Mouse (Mus musculus) neural tube, embryonic 14.5 days (tissue): ENCODE data around the gene Gm49369. TPM values are rescaled to one million over a fixed set of nuclear protein-coding genes. Genes with fewer than 3 reads are reported as not detected.

ENCODE experiments used
- ATAC-seq: fragments of 200-750 bp; cut with Nextera tagmentation; 2 replicates; pipeline ENCODE4 v1.8.0; 2017; ENCODE audit warnings: low read depth, mild to moderate bottlenecking, moderate TSS enrichment, moderate library complexity
- H3K27ac ChIP-seq: fragments of 300-500 bp; sonication (generic); 2 replicates; pipeline ENCODE4 v1.5.1; 2014; ENCODE audit warnings: low read depth, mild to moderate bottlenecking, control low read depth, low read length, moderate library complexity, mixed read lengths
- H3K27me3 ChIP-seq: fragments of 300-500 bp; sonication (generic); 2 replicates; pipeline ENCODE4 v1.6.1; 2014; ENCODE audit warnings: low read length; ENCODE audit not compliant: control insufficient read depth, insufficient read depth
- H3K36me3 ChIP-seq: fragments of 300-500 bp; sonication (generic); 2 replicates; pipeline ENCODE4 v1.6.1; 2014; ENCODE audit warnings: low read length, mixed read lengths; ENCODE audit not compliant: control insufficient read depth, insufficient read depth
- H3K4me1 ChIP-seq: fragments of 300-500 bp; sonication (generic); 2 replicates; pipeline ENCODE4 v1.6.1; 2014; ENCODE audit warnings: low read length; ENCODE audit not compliant: control insufficient read depth, insufficient read depth
- H3K4me2 ChIP-seq: fragments of 300-500 bp; sonication (generic); 2 replicates; pipeline ENCODE4 v1.6.1; 2014; ENCODE audit warnings: mild to moderate bottlenecking, low read depth, low read length, control low read depth
- H3K4me3 ChIP-seq: fragments of 300-500 bp; sonication (generic); 2 replicates; pipeline ENCODE4 v1.5.1; 2014; ENCODE audit warnings: low read depth, low read length, control low read depth, mixed read lengths
- H3K9ac ChIP-seq: fragments of 300-500 bp; sonication (generic); replicated peaks from 2 replicates; pipeline ENCODE4 v1.6.1; 2014; ENCODE audit warnings: low read depth, mild to moderate bottlenecking, control low read depth, low read length, mixed read lengths
- H3K9me3 ChIP-seq: fragments of 300-500 bp; sonication (generic); 2 replicates; pipeline ENCODE4 v1.6.1; 2016; ENCODE audit warnings: low read length; ENCODE audit not compliant: control insufficient read depth
- WGBS: fragments of 180-500 bp; shearing (Covaris S2); extraction: QIAGEN DNeasy Blood & Tissue Kit; methylation state at CpG from one replicate; pipeline ENCODE4 v1.1.7; 2014; 5-methylcytosine and 5-hydroxymethylcytosine counted together
- polyA plus RNA-seq: library from polyadenylated mRNA; unstranded; fragments of >200 nt; fragmentation: Nextera tagmentation; extraction: Ambion mirVana; gene quantifications from 2 replicates; pipeline ENCODE4 v1.2.1, GENCODE M21; 2014

Gene Gm49369
- polyA plus RNA-seq: 2.9 TPM in 1 of 2 replicates, not detected in the other

GRCm38 (mm10) chr7:142382567-142382966, at the start of gene Gm49369:
TSS of gene Gm49369 (minus strand) at chr7:142382667.
- Histone ChIP-seq H3K27me3 (no peaks in the 10 kb centered on the region), H3K4me3 (no peak within 1 kb of the TSS), H3K4me1 (peaks cover 15% of the 10 kb centered on the region), H3K4me2 (no peak within 1 kb of the TSS), H3K27ac (no peak within 1 kb of the TSS), H3K36me3 (peaks cover 59% of the 10 kb centered on the region), H3K9ac (no peak within 1 kb of the TSS), H3K9me3 (no peaks in the 10 kb centered on the region)
- WGBS: 95% methylated on average over 5 of the region's 5 CpGs
- no peak for ATAC-seq

- Histone ChIP-seq H3K4me3 (no peak overlapping the region), H3K36me3 (no peaks in the 10 kb centered on the region), H3K9me3 (no peaks in the 10 kb centered on the region), H3K4me2 (no peak overlapping the region), H3K4me1 (peaks cover 13% of the 10 kb centered on the region), H3K9ac (no peak overlapping the region), H3K27me3 (no peaks in the 10 kb centered on the region), H3K27ac (no peak overlapping the region; the same call in 1 of the 2 replicates)
- 80% methylated on average over 14 of the region's 14 CpGs for WGBS
- ATAC-seq: no peak
These were observed 48.6 kb upstream of the Gm49369 start for GRCm38 (mm10) chr7:142431106-142431505.

- Histone ChIP-seq H3K9me3 (no peaks in the 10 kb centered on the region), H3K36me3 (no peaks in the 10 kb centered on the region), H3K27ac (peak overlapping the region; percentile 23; the same call in 1 of the 2 replicates), H3K4me1 (peaks cover 13% of the 10 kb centered on the region), H3K27me3 (no peaks in the 10 kb centered on the region), H3K9ac (no peak overlapping the region), H3K4me2 (0 out of 2 replicates have a peak overlapping the region, but pooled peaks have one; percentile 4), H3K4me3 (no peak overlapping the region)
- 36% methylated on average over 12 of the region's 12 CpGs for WGBS
- ATAC-seq: peak; percentile 85
These were observed 47.8 kb upstream of the Gm49369 start for GRCm38 (mm10) chr7:142430160-142430678.

GRCm38 (mm10) chr7:142428213-142428612, 45.7 kb upstream of the Gm49369 start:
- 10% methylated on average over 7 of the region's 7 CpGs for WGBS
- Histone ChIP-seq H3K36me3 (no peaks in the 10 kb centered on the region), H3K9ac (no peak overlapping the region)

GRCm38 (mm10) chr7:142425641-142426213, 43.3 kb upstream of the Gm49369 start:
- H3K9me3 ChIP-seq: no peaks in the 10 kb centered on the region
- no peak overlapping the region for H3K4me2 ChIP-seq
- H3K36me3 ChIP-seq: no peaks in the 10 kb centered on the region
- no peaks in the 10 kb centered on the region for H3K27me3 ChIP-seq
- no peak overlapping the region for H3K27ac ChIP-seq
- no peak overlapping the region for H3K4me3 ChIP-seq
- 60% methylated on average over 11 of the region's 11 CpGs for WGBS
- peaks cover 9% of the 10 kb centered on the region for H3K4me1 ChIP-seq
- ATAC-seq: no peak
- H3K9ac ChIP-seq: no peak overlapping the region

More at GRCm38 (mm10) chr7:142428213-142428612, 45.7 kb upstream of the Gm49369 start:
- Histone ChIP-seq H3K4me2 (no peak overlapping the region), H3K27me3 (no peaks in the 10 kb centered on the region), H3K4me3 (no peak overlapping the region), H3K4me1 (peaks cover 13% of the 10 kb centered on the region), H3K9me3 (no peaks in the 10 kb centered on the region), H3K27ac (no peak overlapping the region)
- ATAC-seq: no peak

GRCm38 (mm10) chr7:142421826-142422225, 39.4 kb upstream of the Gm49369 start:
- Histone ChIP-seq H3K4me3 (no peak overlapping the region), H3K27ac (no peak overlapping the region), H3K9ac (no peak overlapping the region), H3K36me3 (no peaks in the 10 kb centered on the region), H3K4me2 (no peak overlapping the region), H3K9me3 (no peaks in the 10 kb centered on the region), H3K4me1 (no peaks in the 10 kb centered on the region), H3K27me3 (no peaks in the 10 kb centered on the region)
- ATAC-seq: no peak
- 79% methylated on average over 2 of the region's 2 CpGs for WGBS

GRCm38 (mm10) chr7:142419887-142420286, 37.4 kb upstream of the Gm49369 start:
- H3K27ac ChIP-seq: no peak overlapping the region
- 91% methylated on average over 5 of the region's 5 CpGs for WGBS
- H3K27me3 ChIP-seq: no peaks in the 10 kb centered on the region
- no peak for ATAC-seq
- no peak overlapping the region for H3K4me2 ChIP-seq
- no peaks in the 10 kb centered on the region for H3K36me3 ChIP-seq
- no peaks in the 10 kb centered on the region for H3K4me1 ChIP-seq
- H3K9ac ChIP-seq: no peak overlapping the region
- no peaks in the 10 kb centered on the region for H3K9me3 ChIP-seq
- H3K4me3 ChIP-seq: no peak overlapping the region

GRCm38 (mm10) chr7:142418679-142419078, 36.2 kb upstream of the Gm49369 start:
- no peaks in the 10 kb centered on the region for H3K4me1 ChIP-seq
- no peak overlapping the region for H3K4me3 ChIP-seq
- no peak overlapping the region for H3K4me2 ChIP-seq
- no peak overlapping the region for H3K9ac ChIP-seq
- WGBS: 87% methylated on average over 8 of the region's 8 CpGs
- H3K9me3 ChIP-seq: no peaks in the 10 kb centered on the region
- no peaks in the 10 kb centered on the region for H3K36me3 ChIP-seq
- no peak overlapping the region for H3K27ac ChIP-seq
- ATAC-seq: no peak
- no peaks in the 10 kb centered on the region for H3K27me3 ChIP-seq

GRCm38 (mm10) chr7:142418027-142418426, 35.6 kb upstream of the Gm49369 start:
- WGBS: 96% methylated on average over 2 of the region's 2 CpGs
- no peaks in the 10 kb centered on the region for H3K9me3 ChIP-seq
- no peak overlapping the region for H3K27ac ChIP-seq
- no peak for ATAC-seq
- no peak overlapping the region for H3K9ac ChIP-seq
- H3K4me2 ChIP-seq: no peak overlapping the region
- no peaks in the 10 kb centered on the region for H3K36me3 ChIP-seq
- no peak overlapping the region for H3K4me3 ChIP-seq
- H3K27me3 ChIP-seq: no peaks in the 10 kb centered on the region
- no peaks in the 10 kb centered on the region for H3K4me1 ChIP-seq
